9 mouse cellular contexts compared by ENCODE assay signal in genomic region chr11:90369115-90369514, GRCm38 (mm10). TPM values are rescaled to one million over a fixed set of nuclear protein-coding genes. Genes with fewer than 3 reads are reported as not detected.
DNase-seq lines count a peak whose midpoint lies in the region; ATAC-seq and TF ChIP-seq lines count a peak whose summit lies in the region.
"Had no signal": no experiment of that assay in that cellular context is flagged by ENCODE, and none has a peak within 500 bp of the region (broad histone marks: within the 10 kb centered on the region; RNA-seq: fewer than 3 reads in every experiment).

No protein-coding gene starts in this region.

- 40% methylated on average over 7 of the region's 7 CpGs for WGBS in kidney, adult 2 months
- 24% methylated on average over 7 of the region's 7 CpGs for WGBS in heart, embryonic 14.5 days
- 28% methylated on average over 7 of the region's 7 CpGs for WGBS in limb, embryonic 15.5 days
- 35% methylated on average over 7 of the region's 7 CpGs for WGBS in neural tube, embryonic 14.5 days

- no peak for TF ChIP-seq CTCF in kidney, adult 2 months (conservative IDR thresholded peaks at IDR 0.05; ENCODE audit: insufficient read depth, insufficient read length, low read depth, low read length)

- H3K36me3 ChIP-seq in kidney, adult 2 months (ENCODE audit: control insufficient read depth, insufficient read depth, low read length): no peaks in the 10 kb centered on the region
- no peaks in the 10 kb centered on the region for H3K36me3 ChIP-seq in heart, embryonic 14.5 days (ENCODE audit: control insufficient read depth, insufficient read depth, low read length)
- H3K36me3 ChIP-seq in limb, embryonic 15.5 days: no peaks in the 10 kb centered on the region
- H3K36me3 ChIP-seq in neural tube, embryonic 14.5 days (ENCODE audit: control insufficient read depth, insufficient read depth, low read length): no peaks in the 10 kb centered on the region

- DNase-seq in kidney, adult 2 months: peak; percentile 50
- no peak for DNase-seq in kidney, adult 18-20 months
- DNase-seq in spleen, adult 18-20 months: no peak
- DNase-seq in cerebellum, adult 9-11 months: no peak
- no peak for DNase-seq in thymus, postnatal 25 days

- peak overlapping the region; percentile 54; the same call in 1 of the 2 replicates for H3K9ac ChIP-seq in heart, embryonic 14.5 days (ENCODE audit: low read length)
- no peak overlapping the region for H3K9ac ChIP-seq in limb, embryonic 15.5 days
- no peak overlapping the region for H3K9ac ChIP-seq in neural tube, embryonic 14.5 days (replicated peaks; ENCODE audit: low read depth, low read length)
- H3K9ac ChIP-seq: liver, embryonic 14.5 days had no signal

- peaks cover 55% of the 10 kb centered on the region for H3K4me1 ChIP-seq in kidney, adult 2 months (ENCODE audit: control insufficient read depth, insufficient read depth, low read length)
- H3K4me1 ChIP-seq in heart, embryonic 14.5 days (ENCODE audit: control insufficient read depth in 2 of 2, insufficient read depth in 2 of 2, low read length in 2 of 2): peaks cover 29 to 38% of the 10 kb centered on the region in 2 experiments
- peaks cover 40% of the 10 kb centered on the region for H3K4me1 ChIP-seq in limb, embryonic 15.5 days
- peaks cover 20% of the 10 kb centered on the region; the same call in 1 of the 2 replicates for H3K4me1 ChIP-seq in neural tube, embryonic 14.5 days (ENCODE audit: control insufficient read depth, insufficient read depth, low read length)

- no peaks in the 10 kb centered on the region for H3K27me3 ChIP-seq in kidney, adult 2 months (replicated peaks; ENCODE audit: control insufficient read depth, insufficient read depth, low read length)
- no peaks in the 10 kb centered on the region for H3K27me3 ChIP-seq in heart, embryonic 14.5 days (ENCODE audit: control insufficient read depth, insufficient read depth, low read length)
- H3K27me3 ChIP-seq in limb, embryonic 15.5 days: no peaks in the 10 kb centered on the region
- H3K27me3 ChIP-seq in neural tube, embryonic 14.5 days (ENCODE audit: control insufficient read depth, insufficient read depth, low read length): no peaks in the 10 kb centered on the region

- peak overlapping the region; percentile 59 for H3K4me2 ChIP-seq in heart, embryonic 14.5 days (ENCODE audit: low read length)
- peak overlapping the region; percentile 10; the same call in 1 of the 2 replicates for H3K4me2 ChIP-seq in limb, embryonic 15.5 days
- no peak overlapping the region for H3K4me2 ChIP-seq in neural tube, embryonic 14.5 days (ENCODE audit: low read depth, low read length)

- TF ChIP-seq POLR2A in kidney, adult 2 months (IDR thresholded peaks at IDR 0.05; ENCODE audit: low read depth, low read length): no peak

- H3K9me3 ChIP-seq in heart, embryonic 14.5 days (ENCODE audit: control insufficient read depth, low read length): no peaks in the 10 kb centered on the region
- H3K9me3 ChIP-seq in limb, embryonic 15.5 days: no peaks in the 10 kb centered on the region
- H3K9me3 ChIP-seq in neural tube, embryonic 14.5 days (ENCODE audit: control insufficient read depth, low read length): no peaks in the 10 kb centered on the region

- no peak overlapping the region for H3K4me3 ChIP-seq in kidney, adult 2 months (ENCODE audit: insufficient read depth, low read depth, low read length)
- H3K4me3 ChIP-seq in heart, embryonic 14.5 days (ENCODE audit: control insufficient read depth in 1 of 2, insufficient read depth in 1 of 2, low read depth in 1 of 2, low read length in 2 of 2): no peak overlapping the region; a peak in 1 of 4 replicates
- H3K4me3 ChIP-seq in limb, embryonic 15.5 days: no peak overlapping the region
- H3K4me3 ChIP-seq in neural tube, embryonic 14.5 days (ENCODE audit: low read depth, low read length): no peak overlapping the region

- peak overlapping the region; percentile 97 for H3K27ac ChIP-seq in kidney, adult 2 months (ENCODE audit: insufficient read depth, low read depth, low read length)
- H3K27ac ChIP-seq in heart, embryonic 14.5 days (replicated peaks in 1 of 2; ENCODE audit: control insufficient read depth in 1 of 2, insufficient read depth in 1 of 2, low read depth in 2 of 2, low read length in 2 of 2): peak overlapping the region; percentile 92
- peak overlapping the region; percentile 83 for H3K27ac ChIP-seq in limb, embryonic 15.5 days
- H3K27ac ChIP-seq in neural tube, embryonic 14.5 days (ENCODE audit: low read depth, low read length): peak overlapping the region; percentile 62; the same call in 1 of the 2 replicates
- H3K27ac ChIP-seq: liver, embryonic 14.5 days had no signal

- ATAC-seq in heart, embryonic 14.5 days (ENCODE audit: insufficient number of reproducible peaks, insufficient read depth, low FRiP score, low read depth): 0 out of 2 replicates have a peak, but pooled peaks have one; percentile 28
- no peak for ATAC-seq in limb, embryonic 15.5 days (ENCODE audit: insufficient number of reproducible peaks, low FRiP score, low TSS enrichment, low read depth)
- no peak for ATAC-seq in neural tube, embryonic 14.5 days (ENCODE audit: low read depth)

RNA-seq across cellular contexts. Expression of gene Hlf, which starts 21.6 kb away (rescaled TPM):
- 36.5 and 39.7 TPM in 2 replicates for polyA plus RNA-seq in kidney, adult 2 months (2012; rRNA removed)
- 4.3 TPM in 2 replicates for polyA plus RNA-seq in heart, embryonic 14.5 days (2014; fragmentation: Nextera tagmentation; extraction: Ambion mirVana)
- polyA plus RNA-seq in limb, embryonic 15.5 days (2015; fragmentation: Nextera tagmentation; extraction: Ambion mirVana): 2.6 and 3.1 TPM in 2 replicates
- polyA plus RNA-seq in neural tube, embryonic 14.5 days (2014; fragmentation: Nextera tagmentation; extraction: Ambion mirVana): 2.0 and 4.6 TPM in 2 replicates
